Mouse (Mus musculus) stomach, postnatal 0 days (tissue): ENCODE results near the gene Acmsd.

ENCODE experiments used
- CTCF ChIP-seq: IDR thresholded peaks from 2 replicates; pipeline ENCODE4 v1.5.1; 2016; ENCODE audit warnings: antibody characterized with exemption, low read depth, mild to moderate bottlenecking, moderate library complexity
- EP300 ChIP-seq: optimal IDR thresholded peaks from 2 replicates; pipeline ENCODE3; 2016; ENCODE audit warnings: antibody characterized with exemption

- no peak for TF ChIP-seq CTCF
- no peak for TF ChIP-seq EP300
Measured at GRCm38 (mm10) chr1:127788943-127789342, 59.7 kb downstream of the Acmsd start.
